ENCODE assay signal across 14 mouse cellular contexts in the genomic region with DNA sequence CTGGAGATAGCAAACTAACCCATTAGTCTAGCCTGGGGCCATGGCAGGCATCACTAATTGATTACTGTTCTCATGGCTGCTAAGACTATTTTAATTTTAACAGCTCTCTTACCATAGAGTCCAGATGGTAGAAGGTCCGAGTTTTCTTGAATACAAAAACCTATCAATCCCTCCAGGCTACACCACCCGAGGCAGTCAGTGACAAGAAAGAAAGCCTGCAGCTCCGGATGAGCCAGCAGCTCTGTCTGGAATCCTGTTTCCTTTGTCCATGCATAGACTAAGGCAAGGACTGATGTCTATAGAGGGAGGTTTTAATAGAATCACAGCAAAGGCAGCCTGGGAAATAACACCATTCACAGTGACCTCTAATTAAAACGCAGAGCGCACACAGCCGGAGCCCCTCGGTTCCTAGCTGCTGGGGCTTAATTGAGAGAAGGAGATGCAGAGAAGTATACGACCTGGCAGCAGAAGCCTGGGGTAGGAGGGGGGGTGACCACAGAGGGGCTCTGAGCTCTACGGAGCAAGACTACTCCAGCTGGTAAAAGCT. TPM values are rescaled to one million over a fixed set of nuclear protein-coding genes. Genes with fewer than 3 reads are reported as not detected.
DNase-seq lines count a peak whose midpoint lies in the region; ATAC-seq and TF ChIP-seq lines count a peak whose summit lies in the region.
"Had no signal": no experiment of that assay in that cellular context is flagged by ENCODE, and none has a peak within 500 bp of the region (broad histone marks: within the 10 kb centered on the region; RNA-seq: fewer than 3 reads in every experiment).

No protein-coding gene starts in this region.

- peak overlapping the region; percentile 1; the same call in 1 of the 2 replicates for H3K4me2 ChIP-seq in forebrain, embryonic 12.5 days
- H3K4me2 ChIP-seq in hindbrain, postnatal 0 days (ENCODE audit: low read depth, low read length) = no peak overlapping the region
- H3K4me2 ChIP-seq in midbrain, embryonic 16.5 days (ENCODE audit: low read length) = no peak overlapping the region
- H3K4me2 ChIP-seq: heart, embryonic 13.5 days had no signal

- H3K9ac ChIP-seq in forebrain, embryonic 12.5 days = no peak overlapping the region
- no peak overlapping the region for H3K9ac ChIP-seq in hindbrain, postnatal 0 days (replicated peaks; ENCODE audit: low read length)
- no peak overlapping the region for H3K9ac ChIP-seq in midbrain, embryonic 16.5 days (ENCODE audit: low read depth, low read length)
- H3K9ac ChIP-seq: heart, embryonic 13.5 days had no signal

- peaks cover 23% of the 10 kb centered on the region for H3K4me1 ChIP-seq in forebrain, embryonic 12.5 days
- H3K4me1 ChIP-seq in hindbrain, postnatal 0 days (ENCODE audit: insufficient read depth, low read length) = peaks cover 11% of the 10 kb centered on the region
- peaks cover 13% of the 10 kb centered on the region for H3K4me1 ChIP-seq in midbrain, embryonic 16.5 days (ENCODE audit: control insufficient read depth, insufficient read depth, low read length)

- intact Hi-C loops in heart, postnatal 25 days (cut with DNase I) = no loop called here
- intact Hi-C loops in left cerebral cortex, postnatal 25 days (cut with DNase I) = no loop called here

- under 1% methylated on average over 9 of the region's 9 CpGs for WGBS in forebrain, embryonic 12.5 days
- WGBS in hindbrain, postnatal 0 days = 13% methylated on average over 9 of the region's 9 CpGs
- 2% methylated on average over 9 of the region's 9 CpGs for WGBS in midbrain, embryonic 16.5 days

- no peaks in the 10 kb centered on the region for H3K27me3 ChIP-seq in forebrain, embryonic 12.5 days
- H3K27me3 ChIP-seq in hindbrain, postnatal 0 days (ENCODE audit: insufficient read depth, low read length) = no peaks in the 10 kb centered on the region
- H3K27me3 ChIP-seq in midbrain, embryonic 16.5 days (ENCODE audit: control insufficient read depth, insufficient read depth, low read depth, low read length) = no peaks in the 10 kb centered on the region

- DNase-seq in embryo, embryonic 11.5 days (ENCODE audit: low read depth, low spot score) = peak; percentile 16
- DNase-seq in hindbrain, postnatal 0 days (ENCODE audit: low spot score) = peak; percentile 59
- DNase-seq in heart, postnatal 25 days (ENCODE audit: low spot score) = no peak
- DNase-seq in layer of hippocampus, postnatal 10 days (ENCODE audit: low spot score in 2 of 2) = no peak
- DNase-seq in left cerebral cortex, postnatal 25 days (ENCODE audit: low spot score in 2 of 2) = no peak
- no peak for DNase-seq in urinary bladder, adult 2 months (ENCODE audit: low spot score)
- DNase-seq: kidney, adult 11 months; lung, postnatal 10 days; thymus, adult 18-20 months had no signal

- TF ChIP-seq CTCF in hindbrain, postnatal 0 days (IDR thresholded peaks at IDR 0.05; ENCODE audit: low read depth) = no peak

- no peak overlapping the region for H3K4me3 ChIP-seq in forebrain, embryonic 12.5 days (replicated peaks)
- no peak overlapping the region for H3K4me3 ChIP-seq in hindbrain, postnatal 0 days (ENCODE audit: low read length)
- no peak overlapping the region for H3K4me3 ChIP-seq in midbrain, embryonic 16.5 days (ENCODE audit: low read depth, low read length)
- H3K4me3 ChIP-seq: heart, embryonic 13.5 days had no signal

- peak; percentile 92 for ATAC-seq in forebrain, embryonic 12.5 days (ENCODE audit: low FRiP score)
- peak; percentile 78 for ATAC-seq in hindbrain, postnatal 0 days
- peak; percentile 82 for ATAC-seq in midbrain, embryonic 16.5 days

- no peaks in the 10 kb centered on the region for H3K36me3 ChIP-seq in forebrain, embryonic 12.5 days (replicated peaks)
- no peaks in the 10 kb centered on the region for H3K36me3 ChIP-seq in hindbrain, postnatal 0 days (ENCODE audit: insufficient read depth, low read length)
- no peaks in the 10 kb centered on the region for H3K36me3 ChIP-seq in midbrain, embryonic 16.5 days (ENCODE audit: control insufficient read depth, insufficient read depth, low read length)
- H3K36me3 ChIP-seq: heart, embryonic 13.5 days had no signal

- H3K9me3 ChIP-seq in forebrain, embryonic 12.5 days = no peaks in the 10 kb centered on the region
- H3K9me3 ChIP-seq in hindbrain, postnatal 0 days (ENCODE audit: low read length) = no peaks in the 10 kb centered on the region
- no peaks in the 10 kb centered on the region for H3K9me3 ChIP-seq in midbrain, embryonic 16.5 days (replicated peaks; ENCODE audit: control insufficient read depth, low read length, poor library complexity, severe bottlenecking)
- H3K9me3 ChIP-seq: heart, embryonic 13.5 days had no signal

- peak overlapping the region; percentile 89 for H3K27ac ChIP-seq in forebrain, embryonic 12.5 days
- H3K27ac ChIP-seq in hindbrain, postnatal 0 days = peak overlapping the region; percentile 65
- peak overlapping the region; percentile 58 for H3K27ac ChIP-seq in midbrain, embryonic 16.5 days (ENCODE audit: low read length)
- H3K27ac ChIP-seq: heart, embryonic 13.5 days had no signal

RNA-seq across cellular contexts. Expression of a gene that starts 29.2 kb away (rescaled TPM):
- polyA plus RNA-seq in forebrain, embryonic 12.5 days (2016; fragmentation: Nextera tagmentation; extraction: Ambion mirVana) = 0.09 TPM in 1 of 2 replicates, not detected in the other
- total RNA-seq in hindbrain, postnatal 0 days (2014; rRNA removed) = not detected in 2 replicates
- not detected in 2 replicates for polyA plus RNA-seq in hindbrain, postnatal 0 days (2015; fragmentation: Nextera tagmentation; extraction: Ambion mirVana)
- polyA plus RNA-seq in midbrain, embryonic 16.5 days (2015; fragmentation: Nextera tagmentation; extraction: Ambion mirVana) = 0.07 TPM in 1 of 2 replicates, not detected in the other
- not detected for total RNA-seq in heart, postnatal 25 days (2021)
- not detected for total RNA-seq in layer of hippocampus, postnatal 10 days (2021)
- total RNA-seq in left cerebral cortex, postnatal 25 days (2021) = not detected
- 11.9 and 14.4 TPM in 2 replicates for polyA plus RNA-seq in urinary bladder, adult 2 months (2012; rRNA removed)
- total RNA-seq: CH12.LX; left cerebral cortex, postnatal 36 days had no signal

Comparison
In these comparisons a context has a peak if more than half of its experiments do, and no peak if none do; other contexts are left out.
1. DNase-seq: peak in embryo, embryonic 11.5 days (single experiment) and hindbrain, postnatal 0 days (single experiment); none in heart, postnatal 25 days (single experiment), layer of hippocampus, postnatal 10 days (0 of 2), left cerebral cortex, postnatal 25 days (0 of 2) and urinary bladder, adult 2 months (single experiment).
2. Peak in every context shown above with its lines, with median percentiles within 50 percentile points of each other: ATAC-seq and H3K27ac ChIP-seq.